Mouse (Mus musculus): ENCODE data around the gene Sdc3. TPM values are rescaled to one million over a fixed set of nuclear protein-coding genes. Genes with fewer than 3 reads are reported as not detected.

Sdc3 gene
- total RNA-seq, 2 experiments from 2014 or later, result 146 to 151 TPM

DNA sequence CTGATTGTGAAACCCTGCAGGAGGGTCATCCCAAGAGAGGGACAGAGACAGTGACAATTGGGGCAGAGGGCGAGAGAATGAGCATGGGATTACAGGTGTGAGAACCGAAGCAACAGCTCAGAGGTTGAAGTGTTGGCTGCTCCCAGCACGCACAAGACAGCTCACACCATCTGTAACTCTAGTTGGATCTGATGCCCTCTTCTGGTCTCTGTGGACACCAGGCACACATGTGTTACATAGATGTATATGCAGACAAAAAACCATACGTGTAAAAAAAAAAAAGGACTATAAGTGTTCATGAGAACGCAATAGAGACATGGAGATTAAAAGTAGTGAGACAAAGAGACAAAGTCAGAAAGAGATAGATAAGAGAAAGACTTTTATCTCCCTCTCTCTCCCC lies 76.5 kb downstream of the Sdc3 start:
- no peak for DNase-seq (ENCODE audit: extremely low spot score in 1 of 2, low spot score in 1 of 2)

DNA sequence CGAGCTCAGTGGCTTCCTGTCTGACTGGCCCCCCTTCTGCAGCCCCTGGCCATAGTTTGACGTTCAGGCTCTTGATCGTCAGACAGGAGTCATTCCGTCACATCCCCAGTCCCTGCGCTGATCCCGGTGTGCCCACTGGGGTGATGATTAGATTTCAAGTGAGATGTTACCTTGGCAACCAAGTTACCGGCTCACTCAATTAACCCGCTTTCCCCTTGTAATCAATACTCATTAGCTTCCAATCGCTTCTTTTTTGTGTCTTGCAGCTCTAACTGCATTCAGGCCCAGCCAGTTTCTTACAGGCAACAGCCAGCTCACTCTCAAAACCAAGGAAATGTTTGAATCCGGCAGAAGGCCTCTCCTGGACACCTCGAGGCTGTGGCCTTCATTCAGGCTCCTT lies 80.1 kb downstream of the Sdc3 start:
- no peak for DNase-seq (ENCODE audit: extremely low spot score in 1 of 2, low spot score in 1 of 2)

DNA sequence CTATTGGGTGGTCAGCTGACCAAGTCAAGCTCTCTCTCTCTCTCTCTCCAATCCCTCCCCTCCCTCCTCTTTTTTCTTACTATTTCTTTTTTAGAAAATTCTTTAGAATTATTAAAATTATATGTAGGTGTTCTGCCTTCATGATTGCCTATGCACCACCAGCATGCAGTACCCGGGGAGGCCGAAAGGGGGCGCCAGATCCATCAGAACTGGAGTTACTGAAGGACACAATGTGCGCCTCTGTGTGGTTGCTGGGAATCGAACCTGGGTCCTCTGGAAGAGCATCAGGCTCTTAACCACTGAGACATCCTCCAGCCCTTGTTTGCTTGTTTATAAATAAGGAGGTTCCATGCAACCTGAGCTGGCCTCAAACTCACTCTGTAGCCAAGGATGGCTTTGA lies 81.1 kb downstream of the Sdc3 start:
- DNase-seq (ENCODE audit: extremely low spot score in 1 of 2, low spot score in 1 of 2), result no peak

DNA sequence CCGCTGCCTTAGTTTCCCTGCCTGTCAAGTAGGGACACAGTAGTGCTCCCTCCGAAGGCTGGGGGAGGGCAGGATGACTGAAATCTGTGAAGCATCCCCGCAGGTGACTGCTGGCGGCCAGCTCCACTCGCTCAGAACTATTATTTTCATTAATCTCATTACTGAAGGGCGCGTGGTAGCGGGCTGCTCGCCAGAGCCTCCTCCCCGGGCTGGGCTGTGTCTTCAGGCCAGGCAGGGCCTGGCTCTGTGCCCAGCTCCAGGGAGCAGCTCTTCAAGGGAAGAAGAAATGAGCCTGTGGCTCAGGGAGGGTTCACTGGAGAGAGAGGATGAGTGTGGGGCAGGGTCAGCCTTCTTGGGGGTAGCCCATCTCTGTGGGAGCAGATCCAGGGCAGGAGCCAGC lies 82.3 kb downstream of the Sdc3 start:
- peak in 1 of 2 experiments; percentile 40 for DNase-seq (ENCODE audit: extremely low spot score in 1 of 2, low spot score in 1 of 2)

Other genes starting within 250 kb of the Sdc3 start
- 10 to 100 TPM; 37.1 to 47.1 TPM for gene Nkain1, start 218.4 kb upstream of the Sdc3 start, total RNA-seq (2021)
- gene Pum1, start 129.2 kb upstream of the Sdc3 start, total RNA-seq (2021), result 100 to 1,000 TPM; 112 to 118 TPM
- 10 to 100 TPM; 37.3 to 39.6 TPM for gene Laptm5, start 120.6 kb downstream of the Sdc3 start, total RNA-seq (2021)
- 1 to 10 TPM; 2.0 to 2.1 TPM for gene Matn1, start 151.8 kb downstream of the Sdc3 start, total RNA-seq (2021)